Mouse (Mus musculus): ENCODE results near the gene Aen. TPM values are rescaled to one million over a fixed set of nuclear protein-coding genes. Genes with fewer than 3 reads are reported as not detected.

Aen gene
- polyA plus RNA-seq, 1 experiment, result 9.3 TPM

GRCm38 (mm10) chr7:78938957-78939602 is 43.4 kb downstream of the Aen start:
- no peaks in the 10 kb centered on the region for H3K36me3 ChIP-seq (ENCODE audit: control insufficient read depth, insufficient read depth, low read length)

GRCm38 (mm10) chr7:78940971-78941370 is 45.3 kb downstream of the Aen start:
- H3K27me3 ChIP-seq (ENCODE audit: control insufficient read depth, insufficient read depth, low read length), result no peaks in the 10 kb centered on the region
- no peaks in the 10 kb centered on the region for H3K36me3 ChIP-seq (ENCODE audit: control insufficient read depth, insufficient read depth, low read length)
- H3K4me3 ChIP-seq (ENCODE audit: control insufficient read depth, low read depth, low read length), result no peak overlapping the region
- H3K27ac ChIP-seq (ENCODE audit: control insufficient read depth, insufficient read depth, low read depth, low read length), result no peak overlapping the region
- H3K4me1 ChIP-seq (ENCODE audit: control insufficient read depth, insufficient read depth, low read length), result peaks cover 5% of the 10 kb centered on the region; the same call in 1 of the 2 replicates
- TF ChIP-seq POLR2A (IDR thresholded peaks at IDR 0.05; ENCODE audit: control insufficient read depth, low read depth, low read length) (no peak), CTCF (IDR thresholded peaks at IDR 0.05; ENCODE audit: control insufficient read depth, insufficient read depth, insufficient replicate concordance, low read depth, low read length) (no peak)

More at GRCm38 (mm10) chr7:78938957-78939602, 43.4 kb downstream of the Aen start:
- Histone ChIP-seq H3K27me3 (ENCODE audit: control insufficient read depth, insufficient read depth, low read length) (no peaks in the 10 kb centered on the region), H3K4me3 (ENCODE audit: control insufficient read depth, low read depth, low read length) (no peak overlapping the region), H3K27ac (ENCODE audit: control insufficient read depth, insufficient read depth, low read depth, low read length) (no peak overlapping the region), H3K4me1 (ENCODE audit: control insufficient read depth, insufficient read depth, low read length) (peaks cover 5% of the 10 kb centered on the region; the same call in 1 of the 2 replicates)
- no peak for TF ChIP-seq CTCF (IDR thresholded peaks at IDR 0.05; ENCODE audit: control insufficient read depth, insufficient read depth, insufficient replicate concordance, low read depth, low read length)
- TF ChIP-seq POLR2A (IDR thresholded peaks at IDR 0.05; ENCODE audit: control insufficient read depth, low read depth, low read length), result no peak

- Histone ChIP-seq H3K36me3 (ENCODE audit: control insufficient read depth, insufficient read depth, low read length) (no peaks in the 10 kb centered on the region), H3K27me3 (ENCODE audit: control insufficient read depth, insufficient read depth, low read length) (no peaks in the 10 kb centered on the region), H3K27ac (ENCODE audit: control insufficient read depth, insufficient read depth, low read depth, low read length) (no peak overlapping the region), H3K4me3 (ENCODE audit: control insufficient read depth, low read depth, low read length) (no peak overlapping the region), H3K4me1 (ENCODE audit: control insufficient read depth, insufficient read depth, low read length) (peaks cover 5% of the 10 kb centered on the region; the same call in 1 of the 2 replicates)
- TF ChIP-seq CTCF (IDR thresholded peaks at IDR 0.05; ENCODE audit: control insufficient read depth, insufficient read depth, insufficient replicate concordance, low read depth, low read length), result no peak
Measured at GRCm38 (mm10) chr7:78942544-78942943, 46.9 kb downstream of the Aen start.

- TF ChIP-seq POLR2A (IDR thresholded peaks at IDR 0.05; ENCODE audit: control insufficient read depth, low read depth, low read length) (no peak), CTCF (IDR thresholded peaks at IDR 0.05; ENCODE audit: control insufficient read depth, insufficient read depth, insufficient replicate concordance, low read depth, low read length) (no peak)
- Histone ChIP-seq H3K27ac (ENCODE audit: control insufficient read depth, insufficient read depth, low read depth, low read length) (no peak overlapping the region), H3K4me3 (ENCODE audit: control insufficient read depth, low read depth, low read length) (no peak overlapping the region), H3K36me3 (ENCODE audit: control insufficient read depth, insufficient read depth, low read length) (no peaks in the 10 kb centered on the region), H3K27me3 (ENCODE audit: control insufficient read depth, insufficient read depth, low read length) (no peaks in the 10 kb centered on the region), H3K4me1 (ENCODE audit: control insufficient read depth, insufficient read depth, low read length) (no peaks in the 10 kb centered on the region)
Measured at GRCm38 (mm10) chr7:78953886-78954572, 58.4 kb downstream of the Aen start.

- no peak overlapping the region for H3K27ac ChIP-seq (ENCODE audit: control insufficient read depth, insufficient read depth, low read depth, low read length)
- TF ChIP-seq POLR2A (IDR thresholded peaks at IDR 0.05; ENCODE audit: control insufficient read depth, low read depth, low read length) (no peak), CTCF (IDR thresholded peaks at IDR 0.05; ENCODE audit: control insufficient read depth, insufficient read depth, insufficient replicate concordance, low read depth, low read length) (no peak)
- H3K4me3 ChIP-seq (ENCODE audit: control insufficient read depth, low read depth, low read length), result no peak overlapping the region
- no peaks in the 10 kb centered on the region for H3K4me1 ChIP-seq (ENCODE audit: control insufficient read depth, insufficient read depth, low read length)
- no peaks in the 10 kb centered on the region for H3K27me3 ChIP-seq (ENCODE audit: control insufficient read depth, insufficient read depth, low read length)
- no peaks in the 10 kb centered on the region for H3K36me3 ChIP-seq (ENCODE audit: control insufficient read depth, insufficient read depth, low read length)
Measured at GRCm38 (mm10) chr7:78954619-78955018, 59.0 kb downstream of the Aen start.

- TF ChIP-seq POLR2A (IDR thresholded peaks at IDR 0.05; ENCODE audit: control insufficient read depth, low read depth, low read length) (no peak), CTCF (IDR thresholded peaks at IDR 0.05; ENCODE audit: control insufficient read depth, insufficient read depth, insufficient replicate concordance, low read depth, low read length) (no peak)
- Histone ChIP-seq H3K4me1 (ENCODE audit: control insufficient read depth, insufficient read depth, low read length) (no peaks in the 10 kb centered on the region), H3K36me3 (ENCODE audit: control insufficient read depth, insufficient read depth, low read length) (no peaks in the 10 kb centered on the region), H3K27me3 (ENCODE audit: control insufficient read depth, insufficient read depth, low read length) (no peaks in the 10 kb centered on the region), H3K27ac (ENCODE audit: control insufficient read depth, insufficient read depth, low read depth, low read length) (no peak overlapping the region), H3K4me3 (ENCODE audit: control insufficient read depth, low read depth, low read length) (no peak overlapping the region)
Measured at GRCm38 (mm10) chr7:78955086-78955485, 59.4 kb downstream of the Aen start.

GRCm38 (mm10) chr7:78958499-78959073 is 62.9 kb downstream of the Aen start:
- H3K27ac ChIP-seq (ENCODE audit: control insufficient read depth, insufficient read depth, low read depth, low read length), result no peak overlapping the region
- no peaks in the 10 kb centered on the region for H3K27me3 ChIP-seq (ENCODE audit: control insufficient read depth, insufficient read depth, low read length)
- TF ChIP-seq CTCF (IDR thresholded peaks at IDR 0.05; ENCODE audit: control insufficient read depth, insufficient read depth, insufficient replicate concordance, low read depth, low read length) (no peak), POLR2A (IDR thresholded peaks at IDR 0.05; ENCODE audit: control insufficient read depth, low read depth, low read length) (no peak)
- H3K4me3 ChIP-seq (ENCODE audit: control insufficient read depth, low read depth, low read length), result no peak overlapping the region
- no peaks in the 10 kb centered on the region for H3K36me3 ChIP-seq (ENCODE audit: control insufficient read depth, insufficient read depth, low read length)
- no peaks in the 10 kb centered on the region; the same call in 1 of the 2 replicates for H3K4me1 ChIP-seq (ENCODE audit: control insufficient read depth, insufficient read depth, low read length)

Other genes with a start within 250 kb of the Aen start
- 7.7 and 7.8 TPM in 2 replicates for gene Ntrk3, start 157.8 kb upstream of the Aen start, polyA plus RNA-seq (2012; rRNA removed)
- gene Mrps11, start 112.7 kb upstream of the Aen start, polyA plus RNA-seq (2012; rRNA removed), result 55.0 and 70.9 TPM in 2 replicates
- 13.7 and 16.0 TPM in 2 replicates for gene Mrpl46, start 112.3 kb upstream of the Aen start, polyA plus RNA-seq (2012; rRNA removed)
- 13.6 and 14.8 TPM in 2 replicates for gene Det1, start 48.6 kb upstream of the Aen start, polyA plus RNA-seq (2012; rRNA removed)
- gene Isg20, start 17.6 kb downstream of the Aen start, polyA plus RNA-seq (2012; rRNA removed), result 275 and 277 TPM in 2 replicates
- gene Acan, start 157.6 kb downstream of the Aen start, polyA plus RNA-seq (2012; rRNA removed), result 0.22 and 0.34 TPM in 2 replicates
- 0.89 and 1.1 TPM in 2 replicates for gene Hapln3, start 235.2 kb downstream of the Aen start, polyA plus RNA-seq (2012; rRNA removed)